In genomic region chr9:31925830-31926624, GRCm38 (mm10) we compare ENCODE assay signal across 8 mouse cellular contexts. TPM values are rescaled to one million over a fixed set of nuclear protein-coding genes. Genes with fewer than 3 reads are reported as not detected.
A peak's percentile ranks its signal among the peaks of the same experiment; 100 is the strongest.
DNase-seq lines count a peak whose midpoint lies in the region; ATAC-seq lines count a peak whose summit lies in the region.

No protein-coding gene starts in this region.

- H3K27me3 ChIP-seq in hindbrain, embryonic 15.5 days = peaks cover 9% of the 10 kb centered on the region; the same call in 1 of the 2 replicates

- no peaks in the 10 kb centered on the region for H3K36me3 ChIP-seq in hindbrain, embryonic 15.5 days

- H3K4me1 ChIP-seq in hindbrain, embryonic 15.5 days (replicated peaks) = peaks cover 4% of the 10 kb centered on the region

- no peaks in the 10 kb centered on the region for H3K9me3 ChIP-seq in hindbrain, embryonic 15.5 days

- H3K4me3 ChIP-seq in hindbrain, embryonic 15.5 days = no peak overlapping the region

- peak; percentile 87 for ATAC-seq in hindbrain, embryonic 15.5 days (ENCODE audit: low FRiP score, low read depth)

- 19% methylated on average over 22 of the region's 22 CpGs for WGBS in hindbrain, embryonic 15.5 days

- peak; percentile 84 for DNase-seq in NIH3T3 (ENCODE audit: low read depth)
- DNase-seq in cerebellum, postnatal 25 days = peak; percentile 76 to 85
- peak; percentile 84 to 86 for DNase-seq in frontal cortex, postnatal 36 days (ENCODE audit: low spot score in 2 of 2)
- peak; percentile 77 to 78 for DNase-seq in layer of hippocampus, postnatal 36 days
- peak; percentile 83 to 87 for DNase-seq in lung, postnatal 4 days
- DNase-seq in right cerebral cortex, adult 18-20 months = peak; percentile 80
- peak; percentile 66 for DNase-seq in urinary bladder, adult 2 months (ENCODE audit: low spot score)

- peak overlapping the region; percentile 32 for H3K4me2 ChIP-seq in hindbrain, embryonic 15.5 days

- H3K27ac ChIP-seq in hindbrain, embryonic 15.5 days (replicated peaks) = no peak overlapping the region

- no peak overlapping the region for H3K9ac ChIP-seq in hindbrain, embryonic 15.5 days

RNA-seq across cellular contexts. Expression of gene Barx2, which starts 12.8 kb away (rescaled TPM):
- polyA plus RNA-seq in hindbrain, embryonic 15.5 days (2015; fragmentation: Nextera tagmentation; extraction: Ambion mirVana) = 0.18 and 0.41 TPM in 2 replicates
- total RNA-seq in layer of hippocampus, postnatal 36 days (2021) = under 1 TPM; 0.57 to 0.76 TPM
- polyA plus RNA-seq in urinary bladder, adult 2 months (2012; rRNA removed) = 0.63 and 0.69 TPM in 2 replicates
